Mouse (Mus musculus) MEL (cell line): Measurements from ENCODE around the gene Lrrc74b. TPM values are rescaled to one million over a fixed set of nuclear protein-coding genes. Genes with fewer than 3 reads are reported as not detected.
A peak's percentile ranks its signal among the peaks of the same experiment; 100 is the strongest.

Source experiments
- DNase-seq: peaks from one replicate; pipeline ENCODE4 v3.0.0; 2011; ENCODE audit warnings: low read depth, low spot score
- H3K27ac ChIP-seq: 2 replicates; pipeline ENCODE4 v1.5.1; 2012; ENCODE audit warnings: low read depth, mild to moderate bottlenecking, control low read depth, low read length, moderate library complexity; ENCODE audit not compliant: control insufficient read depth
- H3K27me3 ChIP-seq, 2 experiments: fragments of 150-350 bp in 1 of 2; sonication (generic) in 1 of 2; 2 replicates each; pipeline ENCODE4 v1.6.1; 2012; ENCODE audit warnings: low read length in 2 of 2, mild to moderate bottlenecking in 2 of 2, improper control_type of control experiment in 1 of 2, moderate library complexity in 1 of 2; ENCODE audit not compliant: insufficient read depth in 2 of 2, control insufficient read depth in 1 of 2
- H3K36me3 ChIP-seq, 2 experiments: 2 replicates each; pipeline ENCODE4 v1.6.1; 2012 to 2014; ENCODE audit warnings: low read length in 2 of 2, improper control_type of control experiment in 1 of 2, inconsistent platforms in 1 of 2, mild to moderate bottlenecking in 1 of 2; ENCODE audit not compliant: insufficient read depth in 2 of 2, control insufficient read depth in 1 of 2
- H3K4me1 ChIP-seq, 2 experiments: fragments of 150-350 bp in 1 of 2; sonication (generic) in 1 of 2; 2 replicates each; pipeline ENCODE4 v1.6.1; 2012; ENCODE audit warnings: low read length in 2 of 2, improper control_type of control experiment in 1 of 2, mild to moderate bottlenecking in 1 of 2; ENCODE audit not compliant: insufficient read depth in 2 of 2, control insufficient read depth in 1 of 2
- H3K4me3 ChIP-seq, 2 experiments: fragments of 150-350 bp in 1 of 2; sonication (generic) in 1 of 2; 2 replicates each; pipeline ENCODE4 v1.5.1; 2012; ENCODE audit warnings: low read depth in 2 of 2, low read length in 2 of 2, mild to moderate bottlenecking in 2 of 2, moderate library complexity in 2 of 2, control low read depth in 1 of 2, improper control_type of control experiment in 1 of 2; ENCODE audit not compliant: control insufficient read depth in 1 of 2, insufficient read depth in 1 of 2
- H3K79me2 ChIP-seq: 2 replicates; pipeline ENCODE4 v1.6.1; 2012; ENCODE audit warnings: mild to moderate bottlenecking, low read length, moderate library complexity; ENCODE audit not compliant: control insufficient read depth, poor library complexity, insufficient read depth
- H3K9ac ChIP-seq: 2 replicates; pipeline ENCODE4 v1.6.1; 2012; ENCODE audit warnings: low read depth, mild to moderate bottlenecking, control low read depth, low read length, moderate library complexity; ENCODE audit not compliant: control insufficient read depth, poor library complexity, severe bottlenecking
- H3K9me3 ChIP-seq: fragments of 150-350 bp; sonication (generic); replicated peaks from 2 replicates; pipeline ENCODE4 v1.6.1; 2012; ENCODE audit warnings: mild to moderate bottlenecking, low read length, improper control_type of control experiment, moderate library complexity; ENCODE audit not compliant: insufficient read depth
- CHD2 ChIP-seq: IDR thresholded peaks from 2 replicates; pipeline ENCODE4 v1.6.1; 2011; ENCODE audit warnings: low read length, improper control_type of control experiment
- CTCF ChIP-seq, 3 experiments: IDR thresholded peaks in 2 of 3; conservative IDR thresholded peaks in 1 of 3; 2 replicates each; pipeline ENCODE4 v1.5.1; 2011 to 2012; ENCODE audit warnings: low read length in 3 of 3, low read depth in 2 of 3, mild to moderate bottlenecking in 2 of 3, improper control_type of control experiment in 1 of 3, inconsistent platforms in 1 of 3, mixed read lengths in 1 of 3, moderate library complexity in 1 of 3; ENCODE audit not compliant: control insufficient read depth in 1 of 3, insufficient read depth in 1 of 3, poor library complexity in 1 of 3, severe bottlenecking in 1 of 3
- E2F4 ChIP-seq: IDR thresholded peaks from 2 replicates; pipeline ENCODE4 v1.6.1; 2011; ENCODE audit warnings: low read depth, low read length, improper control_type of control experiment, borderline replicate concordance
- ELF1 ChIP-seq: IDR thresholded peaks from 2 replicates; pipeline ENCODE4 v1.6.1; 2014; ENCODE audit warnings: low read depth, mild to moderate bottlenecking, inconsistent platforms, low read length, improper control_type of control experiment, moderate library complexity
- EP300 ChIP-seq, 2 experiments: IDR thresholded peaks; 2 replicates each; pipeline ENCODE4 v1.6.1; 2011; ENCODE audit warnings: improper control_type of control experiment in 2 of 2, low read length in 2 of 2, low read depth in 1 of 2, mild to moderate bottlenecking in 1 of 2
- ETS1 ChIP-seq: IDR thresholded peaks from 2 replicates; pipeline ENCODE4 v1.6.1; 2012; ENCODE audit warnings: low read depth, mild to moderate bottlenecking, inconsistent platforms, low read length, improper control_type of control experiment, moderate library complexity
- GABPA ChIP-seq: IDR thresholded peaks from 2 replicates; pipeline ENCODE4 v1.6.1; 2012; ENCODE audit warnings: low read depth, mild to moderate bottlenecking, inconsistent platforms, low read length, improper control_type of control experiment, moderate library complexity
- HCFC1 ChIP-seq: IDR thresholded peaks from 2 replicates; pipeline ENCODE4 v1.6.1; 2012; ENCODE audit warnings: low read depth, mild to moderate bottlenecking, inconsistent platforms, low read length, improper control_type of control experiment, moderate library complexity
- KAT2A ChIP-seq: conservative IDR thresholded peaks from 2 replicates; pipeline ENCODE4 v1.6.1; 2012; ENCODE audit warnings: low read depth, low read length, improper control_type of control experiment, inconsistent platforms
- MEF2A ChIP-seq: IDR thresholded peaks from 2 replicates; pipeline ENCODE4 v1.6.1; 2014; ENCODE audit warnings: low read depth, mild to moderate bottlenecking, inconsistent platforms, low read length, improper control_type of control experiment; ENCODE audit not compliant: poor library complexity, insufficient replicate concordance, severe bottlenecking; ENCODE audit errors: extremely low read depth
- MXI1 ChIP-seq: IDR thresholded peaks from 2 replicates; pipeline ENCODE4 v1.6.1; 2011; ENCODE audit warnings: mild to moderate bottlenecking, low read depth, low read length, improper control_type of control experiment
- MYC ChIP-seq: IDR thresholded peaks from 2 replicates; pipeline ENCODE4 v1.6.1; 2011; ENCODE audit warnings: low read depth, mild to moderate bottlenecking, low read length, improper control_type of control experiment, moderate library complexity
- RAD21 ChIP-seq: IDR thresholded peaks from 2 replicates; pipeline ENCODE4 v1.6.1; 2011; ENCODE audit warnings: mild to moderate bottlenecking, low read depth, low read length, improper control_type of control experiment
- RCOR1 ChIP-seq: IDR thresholded peaks from 2 replicates; pipeline ENCODE4 v1.6.1; 2012; ENCODE audit warnings: low read depth, mild to moderate bottlenecking, inconsistent platforms, low read length, improper control_type of control experiment
- SMC3 ChIP-seq: IDR thresholded peaks from 2 replicates; pipeline ENCODE4 v1.6.1; 2011; ENCODE audit warnings: low read depth, low read length, improper control_type of control experiment
- TAL1 ChIP-seq: IDR thresholded peaks from 2 replicates; pipeline ENCODE4 v1.6.1; 2012; ENCODE audit warnings: mild to moderate bottlenecking, inconsistent platforms, low read length, moderate library complexity, mixed read lengths
- TBP ChIP-seq: IDR thresholded peaks from 2 replicates; pipeline ENCODE4 v1.8.0; 2011; ENCODE audit warnings: low read depth, low read length, improper control_type of control experiment
- UBTF ChIP-seq: IDR thresholded peaks from 2 replicates; pipeline ENCODE4 v1.6.1; 2012; ENCODE audit warnings: low read depth, mild to moderate bottlenecking, inconsistent platforms, low read length, improper control_type of control experiment, moderate library complexity, borderline replicate concordance; ENCODE audit not compliant: insufficient read depth
- USF1 ChIP-seq: IDR thresholded peaks from 2 replicates; pipeline ENCODE4 v1.6.1; 2014; ENCODE audit warnings: low read depth, mild to moderate bottlenecking, inconsistent platforms, low read length, improper control_type of control experiment, moderate library complexity
- USF2 ChIP-seq, 2 experiments: IDR thresholded peaks; 2 replicates each; pipeline ENCODE4 v1.6.1; 2011 to 2012; ENCODE audit warnings: improper control_type of control experiment in 2 of 2, low read length in 2 of 2, borderline replicate concordance in 1 of 2, inconsistent platforms in 1 of 2, low read depth in 1 of 2, mild to moderate bottlenecking in 1 of 2; ENCODE audit not compliant: insufficient read depth in 1 of 2
- ZMIZ1 ChIP-seq: IDR thresholded peaks from 2 replicates; pipeline ENCODE4 v1.6.1; 2012; ENCODE audit warnings: low read depth, mild to moderate bottlenecking, inconsistent platforms, low read length, improper control_type of control experiment, moderate library complexity
- ZNF384 ChIP-seq: IDR thresholded peaks from 2 replicates; pipeline ENCODE4 v1.6.1; 2012; ENCODE audit warnings: low read depth, mild to moderate bottlenecking, inconsistent platforms, low read length, improper control_type of control experiment
- polyA plus RNA-seq, 2 experiments: library from polyadenylated mRNA; stranded (reverse) in 1 of 2; unstranded in 1 of 2; fragments of >175 nt in 1 of 2; fragments of >200 nt in 1 of 2; gene quantifications; 2 replicates each; pipeline versions ENCODE4 v1.2.1 to v1.2.4; 2012; ENCODE audit warnings: low replicate concordance in 2 of 2, low read depth in 1 of 2; ENCODE audit not compliant: insufficient read length in 2 of 2, insufficient read depth in 1 of 2, missing spikeins in 1 of 2
- total RNA-seq: library from RNA; depleted of rRNA; stranded (reverse); fragments of 300-350 nt; gene quantifications from 2 replicates; pipeline ENCODE4 v1.2.3, GENCODE M21; 2012

Lrrc74b gene
- total and polyA plus RNA-seq, 3 experiments = 0.10 to 0.12 TPM; not detected in 1

DNA sequence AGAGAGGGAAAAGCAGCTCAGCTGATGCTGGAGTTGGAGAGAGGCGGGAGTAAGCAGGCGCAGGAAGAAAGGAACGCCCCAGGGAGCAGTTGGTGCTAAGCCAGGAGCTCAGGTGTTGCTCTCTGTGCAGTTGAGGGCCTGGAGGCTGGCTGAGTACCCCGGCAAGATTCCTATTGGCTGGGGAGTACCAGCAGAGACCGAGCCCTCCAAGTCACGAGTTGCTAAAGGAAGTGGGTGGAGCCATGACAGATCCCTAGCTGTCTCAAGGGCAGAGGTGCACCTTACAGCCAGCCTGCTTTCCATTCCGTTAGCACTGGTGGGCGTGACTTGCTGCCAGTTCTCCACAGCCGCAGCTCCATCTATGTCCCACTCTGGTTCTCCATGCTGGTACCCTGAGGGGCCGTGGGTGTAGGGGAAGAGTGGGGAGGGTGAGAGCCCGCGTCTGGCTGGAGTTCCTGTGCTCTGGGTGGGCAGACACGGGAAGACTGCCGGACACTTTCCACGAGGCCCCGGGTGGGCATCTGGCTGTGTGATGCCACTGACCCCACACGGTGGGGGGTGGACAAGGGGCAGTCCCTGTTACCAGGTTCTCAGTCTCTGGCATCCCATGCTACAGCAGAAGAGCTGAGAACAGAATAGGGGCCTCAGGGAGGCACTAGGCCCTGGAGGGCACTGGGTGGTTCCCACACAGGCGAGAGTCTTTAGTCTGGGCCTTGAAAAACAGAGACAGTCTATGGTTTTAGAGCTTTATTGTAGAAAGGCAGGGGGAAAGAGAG lies 6.9 kb downstream of the Lrrc74b start (continued):
- no peak for TF ChIP-seq USF2 (IDR thresholded peaks at IDR 0.05; ENCODE audit: borderline replicate concordance in 1 of 2, insufficient read depth in 1 of 2, low read depth in 1 of 2, low read length in 2 of 2)
- peak; percentile 83 for TF ChIP-seq ETS1
- 0 out of 2 replicates have a peak, but pooled peaks have one; percentile 20 for TF ChIP-seq KAT2A
- no peak for TF ChIP-seq GABPA
- no peak for TF ChIP-seq UBTF
- TF ChIP-seq ELF1 = no peak
- TF ChIP-seq TAL1 = no peak
- TF ChIP-seq USF1 = peak; percentile 88
- no peak for TF ChIP-seq E2F4
- TF ChIP-seq EP300 (IDR thresholded peaks at IDR 0.05; ENCODE audit: low read depth in 1 of 2, low read length in 2 of 2) = no peak
- TF ChIP-seq ZNF384 = no peak
- TF ChIP-seq MXI1 = peak; percentile 82
- TF ChIP-seq TBP = 0 out of 2 replicates have a peak, but pooled peaks have one; percentile 28
- TF ChIP-seq RCOR1 = no peak
- no peak for TF ChIP-seq RAD21
- no peak for TF ChIP-seq CHD2
- no peak for TF ChIP-seq SMC3

DNA sequence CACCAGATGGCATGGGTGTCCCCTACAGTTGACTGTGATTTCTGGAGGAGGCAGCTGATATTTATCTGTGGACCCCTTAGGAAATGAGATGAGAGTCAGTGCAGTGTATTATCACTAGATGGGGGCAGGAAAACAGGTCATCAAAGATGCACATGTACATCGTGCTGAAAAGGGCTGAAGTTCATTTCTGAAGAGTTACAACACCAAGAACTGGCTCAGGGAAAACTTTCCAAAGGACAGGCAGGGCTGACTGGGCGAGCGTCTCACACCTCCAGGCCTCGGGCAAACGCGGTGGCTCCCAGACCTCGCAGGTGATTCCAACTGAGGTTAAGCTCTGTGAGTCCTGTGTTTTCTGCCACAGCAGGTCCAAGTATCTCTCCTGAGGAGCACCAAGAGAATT lies 8.2 kb downstream of the Lrrc74b start:
- TF ChIP-seq CTCF (IDR thresholded peaks at IDR 0.05 in 2 of 3, conservative IDR thresholded peaks at IDR 0.05 in 1 of 3; ENCODE audit: control insufficient read depth in 1 of 3, insufficient read depth in 1 of 3, low read depth in 2 of 3, low read length in 3 of 3, poor library complexity in 1 of 3, severe bottlenecking in 1 of 3) (no peak), ZMIZ1 (no peak), HCFC1 (no peak), MEF2A (no peak), MYC (no peak)
- Histone ChIP-seq H3K27me3 (peaks cover 0 to under 1% of the 10 kb centered on the region in 2 experiments; a peak in 1 of 4 replicates), H3K27ac (no peak overlapping the region), H3K9ac (no peak overlapping the region), H3K4me1 (peaks cover 6 to 21% of the 10 kb centered on the region in 2 experiments), H3K4me3 (no peak overlapping the region), H3K79me2 (no peaks in the 10 kb centered on the region), H3K9me3 (no peaks in the 10 kb centered on the region), H3K36me3 (peaks cover 0 to 10% of the 10 kb centered on the region in 2 experiments; a peak in 2 of 4 replicates)
- no peak for DNase-seq
